In genomic region chr14:103102731-103103335, GRCm38 (mm10) we compare ENCODE assay signal across 29 mouse cellular contexts. TPM values are rescaled to one million over a fixed set of nuclear protein-coding genes. Genes with fewer than 3 reads are reported as not detected.
DNase-seq lines count a peak whose midpoint lies in the region; ATAC-seq and TF ChIP-seq lines count a peak whose summit lies in the region.
"Had no signal": no experiment of that assay in that cellular context is flagged by ENCODE, and none has a peak within 500 bp of the region (broad histone marks: within the 10 kb centered on the region; RNA-seq: fewer than 3 reads in every experiment).

No protein-coding gene starts in this region.

- H3K27ac ChIP-seq in kidney, embryonic 16.5 days (ENCODE audit: low read length), result peak overlapping the region; percentile 15; the same call in 1 of the 2 replicates
- H3K27ac ChIP-seq in intestine, postnatal 0 days (ENCODE audit: low read depth, low read length), result peak overlapping the region; percentile 83
- 0 out of 2 replicates have a peak overlapping the region, but pooled peaks have one; percentile 11 for H3K27ac ChIP-seq in stomach, embryonic 15.5 days
- H3K27ac ChIP-seq: embryonic facial prominence, embryonic 13.5 days; forebrain, embryonic 12.5 days; heart, embryonic 15.5 days; hindbrain, embryonic 14.5 days; layer of hippocampus, adult 2 months; limb, embryonic 12.5 days; liver, embryonic 14.5 days; midbrain, embryonic 12.5 days had no signal

- intact Hi-C loops in heart, postnatal 36 days (cut with DNase I), result no loop called here

- H3K4me3 ChIP-seq in kidney, embryonic 16.5 days (ENCODE audit: low read length), result no peak overlapping the region
- H3K4me3 ChIP-seq in intestine, postnatal 0 days (ENCODE audit: low read depth, low read length), result no peak overlapping the region
- H3K4me3 ChIP-seq in stomach, embryonic 15.5 days (replicated peaks), result no peak overlapping the region
- H3K4me3 ChIP-seq: embryonic facial prominence, embryonic 13.5 days; erythroblast, embryonic 14.5 days; forebrain, embryonic 12.5 days; heart, embryonic 15.5 days; layer of hippocampus, adult 2 months; limb, embryonic 12.5 days; midbrain, embryonic 12.5 days had no signal

- H3K36me3 ChIP-seq in kidney, embryonic 16.5 days (ENCODE audit: insufficient read depth, low read length), result no peaks in the 10 kb centered on the region
- no peaks in the 10 kb centered on the region for H3K36me3 ChIP-seq in intestine, postnatal 0 days (ENCODE audit: control insufficient read depth, insufficient read depth)
- H3K36me3 ChIP-seq in stomach, embryonic 15.5 days, result no peaks in the 10 kb centered on the region
- H3K36me3 ChIP-seq: embryonic facial prominence, embryonic 13.5 days; forebrain, embryonic 12.5 days; heart, embryonic 15.5 days; limb, embryonic 12.5 days; midbrain, embryonic 12.5 days had no signal

- DNase-seq in heart, adult 11 months, result peak; percentile 85
- no peak for DNase-seq in heart, postnatal 36 days
- DNase-seq in kidney, adult 18-20 months, result no peak
- DNase-seq in ovary, postnatal 14 days (ENCODE audit: low spot score), result no peak
- DNase-seq: adrenal gland, postnatal 25 days; cerebellum, adult 8-10 months; cerebellum, postnatal 36 days; embryo, embryonic 11 days; heart, postnatal 4 days; layer of hippocampus, postnatal 36 days; lung, postnatal 14 days; right cerebral cortex, postnatal 14 days; spleen, adult 18-20 months; thymus, postnatal 14 days had no signal

- ATAC-seq in kidney, embryonic 16.5 days (ENCODE audit: low FRiP score, low TSS enrichment), result no peak
- ATAC-seq in intestine, postnatal 0 days, result peak; percentile 65
- ATAC-seq in stomach, embryonic 15.5 days (ENCODE audit: insufficient read depth, low FRiP score, low read depth), result no peak
- ATAC-seq: inflammation-experienced regulatory T-cells, adult 6 months had no signal

- H3K4me2 ChIP-seq in kidney, embryonic 16.5 days (replicated peaks; ENCODE audit: low read depth, low read length), result no peak overlapping the region
- no peak overlapping the region for H3K4me2 ChIP-seq in intestine, postnatal 0 days (replicated peaks; ENCODE audit: low read depth)
- H3K4me2 ChIP-seq in stomach, embryonic 15.5 days, result no peak overlapping the region
- H3K4me2 ChIP-seq: embryonic facial prominence, embryonic 13.5 days; forebrain, embryonic 12.5 days; heart, embryonic 15.5 days; hindbrain, embryonic 14.5 days; limb, embryonic 12.5 days; midbrain, embryonic 12.5 days had no signal

- H3K27me3 ChIP-seq in kidney, embryonic 16.5 days (ENCODE audit: insufficient read depth, low read length), result no peaks in the 10 kb centered on the region
- H3K27me3 ChIP-seq in intestine, postnatal 0 days (replicated peaks; ENCODE audit: control insufficient read depth, insufficient read depth, low read length), result no peaks in the 10 kb centered on the region
- no peaks in the 10 kb centered on the region for H3K27me3 ChIP-seq in stomach, embryonic 15.5 days (replicated peaks)
- H3K27me3 ChIP-seq: embryonic facial prominence, embryonic 13.5 days; forebrain, embryonic 12.5 days; heart, embryonic 15.5 days; limb, embryonic 12.5 days; midbrain, embryonic 12.5 days had no signal

- WGBS in kidney, embryonic 16.5 days, result 70% methylated on average over 10 of the region's 10 CpGs
- WGBS in intestine, postnatal 0 days, result 37% methylated on average over 10 of the region's 10 CpGs
- 50% methylated on average over 10 of the region's 10 CpGs for WGBS in stomach, embryonic 15.5 days

- no peaks in the 10 kb centered on the region for H3K9me3 ChIP-seq in kidney, embryonic 16.5 days (ENCODE audit: low read length)
- no peaks in the 10 kb centered on the region for H3K9me3 ChIP-seq in intestine, postnatal 0 days (ENCODE audit: control insufficient read depth)
- H3K9me3 ChIP-seq in stomach, embryonic 15.5 days, result no peaks in the 10 kb centered on the region
- H3K9me3 ChIP-seq: embryonic facial prominence, embryonic 13.5 days; forebrain, embryonic 12.5 days; heart, embryonic 15.5 days; limb, embryonic 12.5 days; midbrain, embryonic 12.5 days had no signal

- H3K9ac ChIP-seq in kidney, embryonic 16.5 days (replicated peaks; ENCODE audit: low read length), result no peak overlapping the region
- no peak overlapping the region for H3K9ac ChIP-seq in intestine, postnatal 0 days (ENCODE audit: low read depth, low read length)
- no peak overlapping the region for H3K9ac ChIP-seq in stomach, embryonic 15.5 days
- H3K9ac ChIP-seq: embryonic facial prominence, embryonic 13.5 days; forebrain, embryonic 12.5 days; heart, embryonic 15.5 days; hindbrain, embryonic 14.5 days; limb, embryonic 12.5 days; liver, embryonic 14.5 days; midbrain, embryonic 12.5 days had no signal

- TF ChIP-seq CTCF in intestine, postnatal 0 days (IDR thresholded peaks at IDR 0.05; ENCODE audit: low read depth), result no peak

- peaks cover 12% of the 10 kb centered on the region; the same call in 1 of the 2 replicates for H3K4me1 ChIP-seq in kidney, embryonic 16.5 days (ENCODE audit: insufficient read depth, low read length)
- 0 out of 2 replicates have a peak, but pooled peaks cover 4% of the 10 kb centered on the region for H3K4me1 ChIP-seq in intestine, postnatal 0 days (replicated peaks; ENCODE audit: control insufficient read depth, insufficient read depth, low read length)
- H3K4me1 ChIP-seq in stomach, embryonic 15.5 days, result peaks cover 11% of the 10 kb centered on the region; the same call in 1 of the 2 replicates

RNA-seq across cellular contexts. Expression of gene Fbxl3, which starts 3.5 kb away (rescaled TPM):
- 10 to 100 TPM; 57.5 to 65.3 TPM for total RNA-seq in heart, postnatal 36 days (2021)
- polyA plus RNA-seq in kidney, embryonic 16.5 days (2015; fragmentation: Nextera tagmentation; extraction: Ambion mirVana), result 22.0 and 23.5 TPM in 2 replicates
- 21.7 and 22.1 TPM in 2 replicates for polyA plus RNA-seq in intestine, postnatal 0 days (2015; fragmentation: Nextera tagmentation; extraction: Ambion mirVana)
- polyA plus RNA-seq in stomach, embryonic 15.5 days (2015; fragmentation: Nextera tagmentation; extraction: Ambion mirVana), result 22.5 and 24.2 TPM in 2 replicates

RNA-seq across cellular contexts. Expression of gene Cln5, which starts 32.8 kb away (rescaled TPM):
- total RNA-seq in heart, postnatal 36 days (2021), result 10 to 100 TPM; 17.0 to 18.7 TPM
- polyA plus RNA-seq in kidney, embryonic 16.5 days (2015; fragmentation: Nextera tagmentation; extraction: Ambion mirVana), result 36.7 and 38.1 TPM in 2 replicates
- 15.7 and 17.1 TPM in 2 replicates for polyA plus RNA-seq in intestine, postnatal 0 days (2015; fragmentation: Nextera tagmentation; extraction: Ambion mirVana)
- 29.2 and 31.8 TPM in 2 replicates for polyA plus RNA-seq in stomach, embryonic 15.5 days (2015; fragmentation: Nextera tagmentation; extraction: Ambion mirVana)

RNA-seq across cellular contexts. Expression of gene Acod1, which starts 56.1 kb away (rescaled TPM):
- total RNA-seq in heart, postnatal 36 days (2021), result not detected
- polyA plus RNA-seq in kidney, embryonic 16.5 days (2015; fragmentation: Nextera tagmentation; extraction: Ambion mirVana), result not detected in 2 replicates
- not detected in 2 replicates for polyA plus RNA-seq in intestine, postnatal 0 days (2015; fragmentation: Nextera tagmentation; extraction: Ambion mirVana)
- 0.05 TPM in 1 of 2 replicates, not detected in the other for polyA plus RNA-seq in stomach, embryonic 15.5 days (2015; fragmentation: Nextera tagmentation; extraction: Ambion mirVana)
- total RNA-seq: adrenal gland, postnatal 25 days; gastrocnemius, postnatal 4 days; heart, postnatal 4 days; layer of hippocampus, adult 2 months; layer of hippocampus, postnatal 36 days; left cerebral cortex, postnatal 14 days had no signal
- polyA plus RNA-seq: embryonic facial prominence, embryonic 13.5 days; erythroblast, embryonic 14.5 days; heart, embryonic 15.5 days; hindbrain, embryonic 14.5 days; limb, embryonic 12.5 days; midbrain, embryonic 12.5 days had no signal

Comparison
In these comparisons a context has a peak if more than half of its experiments do, and no peak if none do; other contexts are left out.
1. H3K27ac ChIP-seq: peak in every context shown above with its lines; median percentile 83 in intestine, postnatal 0 days; 15 in kidney, embryonic 16.5 days; 11 in stomach, embryonic 15.5 days.